In the genomic region with DNA sequence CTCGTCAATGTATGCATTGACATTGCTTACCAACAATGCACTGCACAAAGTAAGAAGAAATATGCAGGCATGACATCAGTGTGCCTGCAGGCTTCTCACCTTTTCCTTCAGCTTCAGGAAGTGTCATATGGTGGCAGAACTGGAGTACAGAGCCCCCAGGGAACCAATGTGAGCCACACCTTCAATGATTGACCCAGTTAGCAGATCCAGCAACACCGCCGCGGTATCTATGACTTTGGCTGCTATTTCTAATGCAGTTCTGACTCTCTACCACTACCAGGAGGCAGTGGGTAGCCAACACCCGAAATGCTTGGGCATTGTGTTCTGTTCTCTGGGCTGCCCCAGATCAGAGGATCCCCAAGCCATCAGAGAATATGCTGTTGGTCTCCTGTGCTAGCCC, we compare ENCODE assay signal across 16 mouse cellular contexts. TPM values are rescaled to one million over a fixed set of nuclear protein-coding genes. Genes with fewer than 3 reads are reported as not detected.
DNase-seq lines count a peak whose midpoint lies in the region; ATAC-seq and TF ChIP-seq lines count a peak whose summit lies in the region.
"Had no signal": no experiment of that assay in that cellular context is flagged by ENCODE, and none has a peak within 500 bp of the region (broad histone marks: within the 10 kb centered on the region; RNA-seq: fewer than 3 reads in every experiment).

No protein-coding gene starts in this region.

- DNase-seq in forebrain, embryonic 14.5 days (ENCODE audit: low spot score) = no peak
- peak; percentile 42 for DNase-seq in hindbrain, postnatal 0 days (ENCODE audit: low spot score)
- DNase-seq in kidney, adult 18-20 months = no peak
- DNase-seq in lung, postnatal 25 days (ENCODE audit: low spot score) = no peak
- DNase-seq: cerebellum, adult 11-12 months; gastrocnemius, postnatal 25 days; kidney, adult 9 months; liver, postnatal 0 days; thymus, postnatal 4 days had no signal

- H3K4me3 ChIP-seq in kidney, embryonic 15.5 days (replicated peaks) = no peak overlapping the region
- no peak overlapping the region for H3K4me3 ChIP-seq in kidney, embryonic 14.5 days (ENCODE audit: low read length)
- no peak overlapping the region for H3K4me3 ChIP-seq in forebrain, embryonic 14.5 days (ENCODE audit: low read depth, low read length)
- H3K4me3 ChIP-seq in hindbrain, postnatal 0 days (ENCODE audit: low read length) = no peak overlapping the region
- H3K4me3 ChIP-seq in neural tube, embryonic 13.5 days = no peak overlapping the region
- H3K4me3 ChIP-seq in liver, embryonic 12.5 days = no peak overlapping the region
- H3K4me3 ChIP-seq: embryonic facial prominence, embryonic 15.5 days; heart, embryonic 10.5 days had no signal

- H3K27ac ChIP-seq in kidney, embryonic 15.5 days = 0 out of 2 replicates have a peak overlapping the region, but pooled peaks have one; percentile 19
- H3K27ac ChIP-seq in kidney, embryonic 14.5 days (ENCODE audit: low read depth, low read length) = no peak overlapping the region
- peak overlapping the region; percentile 16 for H3K27ac ChIP-seq in forebrain, embryonic 14.5 days (ENCODE audit: low read depth, low read length)
- peak overlapping the region; percentile 83 for H3K27ac ChIP-seq in hindbrain, postnatal 0 days
- peak overlapping the region; percentile 75 for H3K27ac ChIP-seq in neural tube, embryonic 13.5 days (replicated peaks)
- H3K27ac ChIP-seq in liver, embryonic 12.5 days = no peak overlapping the region
- H3K27ac ChIP-seq: embryonic facial prominence, embryonic 15.5 days; heart, embryonic 10.5 days; macrophage had no signal

- H3K9me3 ChIP-seq in kidney, embryonic 15.5 days (replicated peaks) = no peaks in the 10 kb centered on the region
- H3K9me3 ChIP-seq in kidney, embryonic 14.5 days (ENCODE audit: control insufficient read depth, low read length) = no peaks in the 10 kb centered on the region
- H3K9me3 ChIP-seq in forebrain, embryonic 14.5 days (replicated peaks; ENCODE audit: control insufficient read depth, low read length) = no peaks in the 10 kb centered on the region
- H3K9me3 ChIP-seq in hindbrain, postnatal 0 days (ENCODE audit: low read length) = no peaks in the 10 kb centered on the region
- H3K9me3 ChIP-seq in neural tube, embryonic 13.5 days = no peaks in the 10 kb centered on the region
- H3K9me3 ChIP-seq in liver, embryonic 12.5 days (replicated peaks) = no peaks in the 10 kb centered on the region
- H3K9me3 ChIP-seq: embryonic facial prominence, embryonic 15.5 days; heart, embryonic 10.5 days had no signal

- no peak for ATAC-seq in kidney, embryonic 15.5 days (replicated peaks; ENCODE audit: low FRiP score)
- no peak for ATAC-seq in kidney, embryonic 14.5 days (ENCODE audit: low FRiP score, low TSS enrichment)
- 0 out of 2 replicates have a peak, but pooled peaks have one; percentile 10 for ATAC-seq in forebrain, embryonic 14.5 days
- peak; percentile 52 for ATAC-seq in hindbrain, postnatal 0 days
- ATAC-seq in neural tube, embryonic 13.5 days (ENCODE audit: low read depth) = no peak
- ATAC-seq in liver, embryonic 12.5 days = no peak
- ATAC-seq: liver, postnatal 0 days had no signal

- H3K9ac ChIP-seq in kidney, embryonic 15.5 days = no peak overlapping the region
- H3K9ac ChIP-seq in kidney, embryonic 14.5 days (ENCODE audit: low read depth, low read length) = no peak overlapping the region
- no peak overlapping the region for H3K9ac ChIP-seq in forebrain, embryonic 14.5 days (ENCODE audit: low read length)
- H3K9ac ChIP-seq in hindbrain, postnatal 0 days (replicated peaks; ENCODE audit: low read length) = no peak overlapping the region
- no peak overlapping the region for H3K9ac ChIP-seq in neural tube, embryonic 13.5 days
- no peak overlapping the region for H3K9ac ChIP-seq in liver, embryonic 12.5 days
- H3K9ac ChIP-seq: embryonic facial prominence, embryonic 15.5 days; liver, postnatal 0 days had no signal

- H3K36me3 ChIP-seq in kidney, embryonic 15.5 days = no peaks in the 10 kb centered on the region
- H3K36me3 ChIP-seq in kidney, embryonic 14.5 days (ENCODE audit: control insufficient read depth, insufficient read depth, low read length) = no peaks in the 10 kb centered on the region
- no peaks in the 10 kb centered on the region for H3K36me3 ChIP-seq in forebrain, embryonic 14.5 days (ENCODE audit: control insufficient read depth, insufficient read depth, low read length)
- H3K36me3 ChIP-seq in hindbrain, postnatal 0 days (ENCODE audit: insufficient read depth, low read length) = no peaks in the 10 kb centered on the region
- no peaks in the 10 kb centered on the region for H3K36me3 ChIP-seq in neural tube, embryonic 13.5 days
- no peaks in the 10 kb centered on the region for H3K36me3 ChIP-seq in liver, embryonic 12.5 days
- H3K36me3 ChIP-seq: embryonic facial prominence, embryonic 15.5 days; heart, embryonic 10.5 days had no signal

- TF ChIP-seq CTCF in hindbrain, postnatal 0 days (IDR thresholded peaks at IDR 0.05; ENCODE audit: low read depth) = 0 out of 2 replicates have a peak, but pooled peaks have one; percentile 6

- WGBS in kidney, embryonic 15.5 days = 79% methylated on average over 5 of the region's 5 CpGs
- 76% methylated on average over 5 of the region's 5 CpGs for WGBS in kidney, embryonic 14.5 days
- WGBS in forebrain, embryonic 14.5 days = 81% methylated on average over 5 of the region's 5 CpGs
- 57% methylated on average over 5 of the region's 5 CpGs for WGBS in hindbrain, postnatal 0 days
- 82% methylated on average over 5 of the region's 5 CpGs for WGBS in neural tube, embryonic 13.5 days
- 69% methylated on average over 5 of the region's 5 CpGs for WGBS in liver, embryonic 12.5 days (ENCODE audit: insufficient replicate concordance)

- H3K4me2 ChIP-seq in kidney, embryonic 15.5 days = no peak overlapping the region
- no peak overlapping the region for H3K4me2 ChIP-seq in kidney, embryonic 14.5 days (replicated peaks; ENCODE audit: low read depth, low read length)
- H3K4me2 ChIP-seq in forebrain, embryonic 14.5 days (ENCODE audit: low read length) = no peak overlapping the region
- H3K4me2 ChIP-seq in hindbrain, postnatal 0 days (ENCODE audit: low read depth, low read length) = peak overlapping the region; percentile 35
- no peak overlapping the region; the same call in 1 of the 2 replicates for H3K4me2 ChIP-seq in neural tube, embryonic 13.5 days
- H3K4me2 ChIP-seq in liver, embryonic 12.5 days = no peak overlapping the region
- H3K4me2 ChIP-seq: embryonic facial prominence, embryonic 15.5 days had no signal

- peaks cover 19% of the 10 kb centered on the region for H3K4me1 ChIP-seq in kidney, embryonic 15.5 days
- H3K4me1 ChIP-seq in kidney, embryonic 14.5 days (ENCODE audit: control insufficient read depth, insufficient read depth, low read length) = peaks cover 18% of the 10 kb centered on the region
- H3K4me1 ChIP-seq in forebrain, embryonic 14.5 days (ENCODE audit: control insufficient read depth, insufficient read depth, low read length) = peaks cover 21% of the 10 kb centered on the region
- peaks cover 19% of the 10 kb centered on the region for H3K4me1 ChIP-seq in hindbrain, postnatal 0 days (ENCODE audit: insufficient read depth, low read length)
- peaks cover 31% of the 10 kb centered on the region for H3K4me1 ChIP-seq in neural tube, embryonic 13.5 days (replicated peaks)
- peaks cover 21% of the 10 kb centered on the region for H3K4me1 ChIP-seq in liver, embryonic 12.5 days

- H3K27me3 ChIP-seq in kidney, embryonic 15.5 days = no peaks in the 10 kb centered on the region
- no peaks in the 10 kb centered on the region for H3K27me3 ChIP-seq in kidney, embryonic 14.5 days (ENCODE audit: control insufficient read depth, insufficient read depth, low read length)
- H3K27me3 ChIP-seq in forebrain, embryonic 14.5 days (replicated peaks; ENCODE audit: control insufficient read depth, insufficient read depth, low read length) = no peaks in the 10 kb centered on the region
- no peaks in the 10 kb centered on the region for H3K27me3 ChIP-seq in hindbrain, postnatal 0 days (ENCODE audit: insufficient read depth, low read length)
- no peaks in the 10 kb centered on the region for H3K27me3 ChIP-seq in neural tube, embryonic 13.5 days
- no peaks in the 10 kb centered on the region; the same call in 1 of the 2 replicates for H3K27me3 ChIP-seq in liver, embryonic 12.5 days (replicated peaks)
- H3K27me3 ChIP-seq: embryonic facial prominence, embryonic 15.5 days had no signal

RNA-seq across cellular contexts. Expression of gene Irf2bpl, which starts 33.9 kb away (rescaled TPM):
- 40.7 and 43.9 TPM in 2 replicates for polyA plus RNA-seq in kidney, embryonic 15.5 days (2015; fragmentation: Nextera tagmentation; extraction: Ambion mirVana)
- 25.8 and 34.8 TPM in 2 replicates for polyA plus RNA-seq in kidney, embryonic 14.5 days (2014; fragmentation: Nextera tagmentation; extraction: Ambion mirVana)
- 41.4 and 56.5 TPM in 2 replicates for polyA plus RNA-seq in forebrain, embryonic 14.5 days (2014; fragmentation: Nextera tagmentation; extraction: Ambion mirVana)
- 146 and 159 TPM in 2 replicates for total RNA-seq in hindbrain, postnatal 0 days (2014; rRNA removed)
- polyA plus RNA-seq in hindbrain, postnatal 0 days (2015; fragmentation: Nextera tagmentation; extraction: Ambion mirVana) = 59.4 and 66.9 TPM in 2 replicates
- 59.9 and 60.7 TPM in 2 replicates for polyA plus RNA-seq in neural tube, embryonic 13.5 days (2015; fragmentation: Nextera tagmentation; extraction: Ambion mirVana)
- 6.7 and 7.7 TPM in 2 replicates for polyA plus RNA-seq in liver, embryonic 12.5 days (2016; fragmentation: Nextera tagmentation; extraction: Ambion mirVana)

Comparison
In these comparisons a context has a peak if more than half of its experiments do, and no peak if none do; other contexts are left out.
1. H3K27ac ChIP-seq: peak in kidney, embryonic 15.5 days (single experiment), forebrain, embryonic 14.5 days (single experiment), hindbrain, postnatal 0 days (single experiment) and neural tube, embryonic 13.5 days (single experiment); none in kidney, embryonic 14.5 days (single experiment) and liver, embryonic 12.5 days (single experiment).
2. ATAC-seq: peak in forebrain, embryonic 14.5 days (single experiment) and hindbrain, postnatal 0 days (single experiment); none in kidney, embryonic 15.5 days (single experiment), kidney, embryonic 14.5 days (single experiment), neural tube, embryonic 13.5 days (single experiment) and liver, embryonic 12.5 days (single experiment).